Mouse (Mus musculus): Measurements from ENCODE around the gene Ahdc1. TPM values are rescaled to one million over a fixed set of nuclear protein-coding genes. Genes with fewer than 3 reads are reported as not detected.
"Not testable (repeated sequence)": the region's sequence is repeated elsewhere in the genome, so short reads cannot be mapped to it uniquely, and the experiment has no call there.

The Ahdc1 gene
- polyA plus RNA-seq, 1 experiment from 2014 or later = 10.5 TPM

DNA sequence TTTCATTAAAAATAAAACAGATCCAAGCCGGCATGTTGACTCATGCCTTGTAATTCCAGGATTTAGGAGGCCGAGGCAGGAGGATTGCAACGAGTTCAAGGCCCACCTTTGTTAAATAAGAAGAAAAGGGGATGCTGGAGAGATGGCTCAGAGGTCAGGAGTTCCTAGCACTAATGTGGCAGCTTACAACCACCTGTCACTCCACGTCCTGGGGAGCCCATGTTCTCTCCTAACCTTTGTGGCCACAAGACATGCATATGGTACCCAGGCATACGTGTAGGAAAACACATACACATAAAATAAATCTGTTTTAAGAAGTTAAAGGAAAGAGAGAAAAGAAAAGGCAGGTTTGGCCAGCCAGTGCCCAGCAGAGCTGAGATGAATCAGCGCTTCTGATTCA is 82.0 kb downstream of the Ahdc1 start:
- Histone ChIP-seq H3K9me3 (no peaks in the 10 kb centered on the region), H3K36me3 (no peaks in the 10 kb centered on the region), H3K9ac (no peak overlapping the region), H3K4me2 (replicated peaks) (no peak overlapping the region), H3K4me3 (no peak overlapping the region), H3K4me1 (peaks cover 57% of the 10 kb centered on the region), H3K27ac (no peak overlapping the region), H3K27me3 (replicated peaks) (no peaks in the 10 kb centered on the region; the same call in 1 of the 2 replicates)
- 61% methylated on average over 6 of the region's 6 CpGs for WGBS
- no peak for ATAC-seq (ENCODE audit: low FRiP score, low read depth)

DNA sequence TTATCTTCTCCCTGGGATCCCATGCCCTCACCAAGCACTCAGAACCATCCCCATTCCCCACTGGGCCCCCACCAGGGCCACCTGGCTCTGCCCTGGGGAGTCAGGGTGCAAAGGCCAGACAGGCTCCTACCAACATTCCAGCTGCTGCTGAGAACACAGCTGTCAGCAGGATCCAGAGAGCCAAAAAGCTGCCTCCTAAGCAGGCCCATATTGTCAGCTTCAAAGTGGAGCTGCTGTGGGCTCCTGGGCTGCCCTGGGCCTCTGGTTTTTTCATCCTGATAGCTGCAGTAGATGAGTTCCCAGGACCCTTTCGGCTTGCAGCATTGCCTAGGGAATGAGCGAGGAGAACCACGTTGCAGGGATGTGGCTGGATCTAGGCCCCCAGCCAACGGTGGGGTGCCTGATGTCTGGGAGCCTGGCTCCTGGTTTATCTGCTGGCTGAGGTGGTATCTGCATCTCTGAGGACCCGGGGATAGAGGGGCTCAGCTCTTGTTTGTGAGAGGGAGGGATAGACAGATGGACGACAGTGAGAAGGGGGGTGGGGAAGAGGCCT is 82.5 kb downstream of the Ahdc1 start:
- Histone ChIP-seq H3K27ac (no peak overlapping the region; the same call in 1 of the 2 replicates), H3K9me3 (no peaks in the 10 kb centered on the region), H3K27me3 (replicated peaks) (no peaks in the 10 kb centered on the region; the same call in 1 of the 2 replicates), H3K4me2 (replicated peaks) (0 out of 2 replicates have a peak overlapping the region, but pooled peaks have one; percentile 20), H3K36me3 (no peaks in the 10 kb centered on the region), H3K9ac (no peak overlapping the region), H3K4me1 (peaks cover 56% of the 10 kb centered on the region), H3K4me3 (no peak overlapping the region)
- 25% methylated on average over 6 of the region's 6 CpGs for WGBS
- no peak for ATAC-seq (ENCODE audit: low FRiP score, low read depth)

DNA sequence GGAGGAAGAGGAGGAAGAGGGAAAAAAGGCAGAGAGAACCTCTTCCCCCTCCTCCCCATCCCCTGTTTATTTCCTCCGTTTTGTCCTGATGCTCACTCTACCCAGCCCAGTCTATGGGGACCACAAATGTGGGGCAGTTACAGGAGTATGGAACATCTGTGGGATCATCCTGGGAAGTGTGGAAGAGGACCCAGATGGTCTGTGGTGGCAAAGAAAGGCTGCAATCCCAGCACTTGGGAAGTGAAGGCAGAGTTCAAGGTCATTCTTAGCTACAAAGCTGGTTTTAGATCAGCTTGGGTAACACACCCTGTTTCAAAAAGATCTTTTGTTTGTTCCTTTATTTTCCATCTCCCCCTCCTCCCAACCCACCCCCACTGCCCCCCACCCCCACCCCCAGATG is 83.2 kb downstream of the Ahdc1 start:
- H3K4me1 ChIP-seq = peaks cover 56% of the 10 kb centered on the region
- 38% methylated on average over 1 of the region's 1 CpGs for WGBS
- H3K27me3 ChIP-seq (replicated peaks) = no peaks in the 10 kb centered on the region; the same call in 1 of the 2 replicates
- H3K27ac ChIP-seq = peak overlapping the region; percentile 15; the same call in 1 of the 2 replicates
- peak overlapping the region; percentile 20; the same call in 1 of the 2 replicates for H3K4me2 ChIP-seq (replicated peaks)
- no peaks in the 10 kb centered on the region for H3K9me3 ChIP-seq
- H3K36me3 ChIP-seq = no peaks in the 10 kb centered on the region
- H3K9ac ChIP-seq = no peak overlapping the region
- ATAC-seq (ENCODE audit: low FRiP score, low read depth) = no peak
- no peak overlapping the region for H3K4me3 ChIP-seq

DNA sequence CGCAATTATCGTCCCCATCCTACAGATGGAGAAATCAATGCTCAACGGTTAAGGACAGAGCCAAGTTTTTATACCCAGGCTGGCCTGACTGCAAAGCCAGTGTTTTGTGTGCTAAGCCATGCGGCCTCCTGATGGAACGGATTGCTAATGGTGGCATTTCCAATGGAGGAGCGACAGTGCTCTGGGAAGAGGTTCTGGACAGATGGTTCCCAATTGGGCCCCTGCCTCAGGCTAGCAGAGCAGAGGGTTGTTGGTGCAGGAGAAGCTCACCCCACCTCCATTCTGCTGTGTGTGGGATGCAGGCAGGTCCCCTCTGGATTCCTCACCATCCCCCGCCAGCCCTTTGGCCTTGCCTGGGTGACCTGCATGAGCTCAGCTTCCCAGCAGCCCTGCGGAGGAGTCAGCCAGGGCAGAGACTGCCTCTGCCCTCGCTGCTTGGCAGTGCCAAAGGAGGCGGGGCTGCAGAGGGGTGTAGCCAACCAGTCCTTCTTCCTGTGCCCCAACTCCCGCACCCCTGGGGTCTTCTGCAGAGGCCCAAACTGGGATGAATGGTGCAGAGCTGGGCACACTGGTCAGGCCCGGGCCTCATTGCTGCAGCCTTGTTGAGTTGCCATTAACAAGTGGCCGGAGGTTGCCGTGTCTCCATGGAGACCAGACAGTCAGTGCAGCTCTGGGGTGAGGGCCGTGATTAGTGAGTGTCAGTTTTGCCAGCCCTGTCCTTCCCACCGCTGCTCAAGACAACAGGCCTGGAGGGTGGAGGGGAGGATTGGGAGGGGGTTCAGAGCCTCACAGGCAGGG is 84.1 kb downstream of the Ahdc1 start:
- Histone ChIP-seq H3K4me3 (peak overlapping the region; percentile 20; the same call in 1 of the 2 replicates), H3K27me3 (replicated peaks) (no peaks in the 10 kb centered on the region; the same call in 1 of the 2 replicates), H3K9ac (peak overlapping the region; percentile 17; the same call in 1 of the 2 replicates), H3K4me1 (peaks cover 51% of the 10 kb centered on the region), H3K36me3 (no peaks in the 10 kb centered on the region), H3K27ac (peak overlapping the region; percentile 33), H3K4me2 (replicated peaks) (peak overlapping the region; percentile 48), H3K9me3 (no peaks in the 10 kb centered on the region)
- WGBS = 25% methylated on average over 16 of the region's 16 CpGs
- ATAC-seq (ENCODE audit: low FRiP score, low read depth) = peak; percentile 76

DNA sequence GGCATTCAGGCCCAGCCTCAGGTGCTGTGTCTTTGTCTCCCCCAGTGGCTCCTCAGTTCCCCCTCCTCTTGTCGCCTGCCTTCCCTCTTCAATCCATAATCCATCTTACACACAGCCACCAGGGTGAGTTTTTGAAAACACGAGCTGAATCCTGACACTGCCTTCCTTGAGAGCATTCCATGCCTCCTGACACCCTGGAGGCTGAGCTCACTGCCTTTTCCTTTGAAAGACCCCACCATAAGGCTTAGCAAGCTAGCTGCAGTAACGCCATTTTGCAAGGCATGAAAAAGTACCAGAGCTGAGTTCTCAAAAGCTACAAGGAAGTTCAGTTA is 84.6 kb downstream of the Ahdc1 start:
- peak overlapping the region; percentile 33 for H3K27ac ChIP-seq
- H3K4me2 ChIP-seq (replicated peaks) = peak overlapping the region; percentile 48
- H3K9ac ChIP-seq = peak overlapping the region; percentile 17; the same call in 1 of the 2 replicates
- WGBS = 7% methylated on average over 3 of the region's 3 CpGs
- not testable (repeated sequence) for ATAC-seq (ENCODE audit: low FRiP score, low read depth); H3K36me3 ChIP-seq; H3K9me3 ChIP-seq; H3K27me3 ChIP-seq (replicated peaks)
- peak overlapping the region; percentile 20; the same call in 1 of the 2 replicates for H3K4me3 ChIP-seq
- H3K4me1 ChIP-seq = peaks cover 45% of the 10 kb centered on the region

DNA sequence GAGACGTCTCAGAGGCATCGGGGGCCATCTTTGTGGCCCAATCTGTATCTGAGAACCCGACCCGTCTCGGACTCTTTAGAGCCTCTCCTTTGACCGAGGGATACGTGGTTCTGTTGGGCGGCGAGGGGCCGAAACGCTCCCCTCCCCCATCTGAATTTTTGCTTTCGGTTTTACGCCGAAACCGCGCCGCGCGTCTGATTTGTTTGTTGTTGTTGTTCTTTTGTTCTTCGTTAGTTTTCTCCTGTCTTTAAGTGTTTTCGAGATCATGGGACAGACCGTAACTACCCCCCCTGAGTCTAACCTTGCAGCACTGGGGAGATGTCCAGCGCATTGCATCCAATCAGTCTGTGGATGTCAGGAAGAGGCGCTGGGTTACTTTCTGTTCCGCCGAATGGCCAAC is 85.6 kb downstream of the Ahdc1 start:
- not testable (repeated sequence) for H3K4me3 ChIP-seq; H3K9ac ChIP-seq; H3K9me3 ChIP-seq; H3K27ac ChIP-seq; H3K27me3 ChIP-seq (replicated peaks); H3K36me3 ChIP-seq; ATAC-seq (ENCODE audit: low FRiP score, low read depth)
- WGBS = under 1% methylated on average over 15 of the region's 26 CpGs
- H3K4me1 ChIP-seq = peaks cover 37% of the 10 kb centered on the region
- H3K4me2 ChIP-seq (replicated peaks) = 0 out of 2 replicates have a peak overlapping the region, but pooled peaks have one; percentile 34

DNA sequence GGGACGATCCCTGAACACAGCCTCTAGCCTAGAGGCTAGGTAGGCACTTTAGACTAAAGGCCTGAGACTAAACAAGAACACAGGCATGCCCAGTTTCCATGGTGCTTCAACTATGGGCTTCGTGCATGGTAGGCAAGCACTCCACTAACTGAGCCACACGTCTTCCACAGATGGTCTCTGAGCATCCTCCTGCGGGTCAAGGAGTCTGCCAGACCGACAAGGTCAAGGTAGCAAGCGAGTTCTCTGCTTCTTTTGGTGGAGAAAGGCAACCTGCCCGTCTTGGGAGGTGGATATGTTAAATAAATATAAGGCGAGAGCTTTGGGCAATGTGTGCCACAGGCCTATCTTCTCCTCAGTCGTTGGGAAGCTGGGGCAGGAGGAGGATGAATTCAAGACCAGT is 90.7 kb downstream of the Ahdc1 start:
- H3K36me3 ChIP-seq = no peaks in the 10 kb centered on the region
- no peak overlapping the region for H3K4me3 ChIP-seq
- ATAC-seq (ENCODE audit: low FRiP score, low read depth) = no peak
- no peak overlapping the region for H3K9ac ChIP-seq
- H3K27ac ChIP-seq = no peak overlapping the region
- WGBS = 82% methylated on average over 9 of the region's 9 CpGs
- no peaks in the 10 kb centered on the region for H3K9me3 ChIP-seq
- no peaks in the 10 kb centered on the region for H3K27me3 ChIP-seq (replicated peaks)
- 0 out of 2 replicates have a peak overlapping the region, but pooled peaks have one; percentile 9 for H3K4me2 ChIP-seq (replicated peaks)
- H3K4me1 ChIP-seq = 0 out of 2 replicates have a peak, but pooled peaks cover 6% of the 10 kb centered on the region

DNA sequence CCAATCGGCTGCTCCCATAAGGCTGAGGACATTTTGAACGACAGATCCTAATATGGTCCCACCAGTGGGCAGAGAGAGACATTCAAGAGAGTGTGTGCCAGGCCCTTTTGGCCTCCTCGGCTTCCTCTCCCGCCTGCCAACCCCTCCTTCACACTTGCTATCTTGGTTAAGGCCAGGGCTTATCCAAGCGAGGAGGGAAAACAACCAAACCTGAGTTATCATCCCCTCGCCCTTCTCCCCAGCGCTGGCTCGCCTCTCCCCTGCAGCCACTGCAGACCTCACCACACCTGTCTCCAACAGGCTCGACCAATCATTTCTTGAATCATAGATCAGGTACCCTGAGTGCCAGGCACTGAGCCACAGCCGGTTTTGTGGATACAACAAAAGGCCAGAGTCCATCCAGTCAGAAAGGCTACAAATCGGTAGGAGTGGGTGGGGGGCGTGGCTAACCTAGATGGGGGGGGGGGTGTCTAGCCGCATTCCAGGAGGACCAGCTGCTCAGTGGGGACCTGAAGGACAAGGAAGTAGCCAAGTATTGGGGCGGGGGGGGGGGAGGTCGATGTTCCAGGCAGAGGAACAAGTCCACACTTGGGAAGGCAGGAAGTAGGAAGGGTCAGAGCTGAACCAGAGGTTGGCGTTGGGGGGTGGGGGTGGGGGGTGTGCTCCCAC is 92.6 kb downstream of the Ahdc1 start:
- H3K4me3 ChIP-seq = no peak overlapping the region
- H3K27me3 ChIP-seq (replicated peaks) = no peaks in the 10 kb centered on the region
- WGBS = 32% methylated on average over 16 of the region's 16 CpGs
- no peaks in the 10 kb centered on the region for H3K9me3 ChIP-seq
- no peaks in the 10 kb centered on the region for H3K36me3 ChIP-seq
- H3K4me1 ChIP-seq = 0 out of 2 replicates have a peak, but pooled peaks cover 6% of the 10 kb centered on the region
- ATAC-seq (ENCODE audit: low FRiP score, low read depth) = no peak
- H3K4me2 ChIP-seq (replicated peaks) = no peak overlapping the region; the same call in 1 of the 2 replicates
- H3K27ac ChIP-seq = no peak overlapping the region
- H3K9ac ChIP-seq = no peak overlapping the region

DNA sequence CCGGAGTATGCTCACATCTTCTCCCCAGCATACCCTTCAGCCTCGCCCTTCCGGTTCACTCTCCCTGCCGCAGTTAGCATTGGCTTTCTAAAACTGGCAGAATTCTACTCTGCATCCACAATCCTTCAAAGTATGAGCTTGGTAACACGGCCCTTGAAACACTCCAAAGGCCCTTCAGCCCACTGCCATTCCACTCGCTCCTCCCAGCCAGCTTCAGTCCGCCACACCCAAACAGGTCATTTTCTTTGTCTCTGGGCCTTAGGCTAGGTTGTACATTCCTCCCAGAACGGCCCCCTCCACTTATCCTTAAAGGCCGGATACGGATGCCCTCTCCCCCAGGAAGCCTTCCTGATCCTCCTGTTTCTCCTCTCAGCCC is 93.1 kb downstream of the Ahdc1 start:
- H3K4me3 ChIP-seq = no peak overlapping the region
- H3K27ac ChIP-seq = no peak overlapping the region
- H3K4me1 ChIP-seq = 0 out of 2 replicates have a peak, but pooled peaks cover 6% of the 10 kb centered on the region
- H3K9ac ChIP-seq = no peak overlapping the region
- no peaks in the 10 kb centered on the region for H3K36me3 ChIP-seq
- no peaks in the 10 kb centered on the region for H3K27me3 ChIP-seq (replicated peaks)
- H3K9me3 ChIP-seq = no peaks in the 10 kb centered on the region
- no peak overlapping the region for H3K4me2 ChIP-seq (replicated peaks)
- WGBS = 35% methylated on average over 10 of the region's 10 CpGs
- no peak for ATAC-seq (ENCODE audit: low FRiP score, low read depth)

DNA sequence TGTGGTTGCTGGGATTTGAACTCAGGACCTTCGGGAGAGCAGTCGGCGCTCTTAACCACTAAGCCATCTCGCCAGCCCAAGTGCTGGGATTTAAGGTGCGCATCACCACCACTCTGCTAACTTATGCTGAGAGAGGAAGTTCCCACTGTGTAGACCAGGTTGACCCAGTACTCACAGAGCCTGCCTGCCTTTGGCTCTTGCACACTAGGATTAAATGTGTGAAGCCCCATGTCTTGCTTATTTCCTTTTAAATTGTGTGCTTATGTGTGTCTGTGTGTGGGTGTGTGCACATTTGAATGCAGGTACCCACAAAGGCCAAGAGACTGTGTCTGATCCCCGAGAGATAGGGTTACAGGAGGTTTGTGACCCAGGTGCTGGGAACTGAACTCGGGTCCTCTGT is 95.6 kb downstream of the Ahdc1 start:
- WGBS = 94% methylated on average over 7 of the region's 7 CpGs

DNA sequence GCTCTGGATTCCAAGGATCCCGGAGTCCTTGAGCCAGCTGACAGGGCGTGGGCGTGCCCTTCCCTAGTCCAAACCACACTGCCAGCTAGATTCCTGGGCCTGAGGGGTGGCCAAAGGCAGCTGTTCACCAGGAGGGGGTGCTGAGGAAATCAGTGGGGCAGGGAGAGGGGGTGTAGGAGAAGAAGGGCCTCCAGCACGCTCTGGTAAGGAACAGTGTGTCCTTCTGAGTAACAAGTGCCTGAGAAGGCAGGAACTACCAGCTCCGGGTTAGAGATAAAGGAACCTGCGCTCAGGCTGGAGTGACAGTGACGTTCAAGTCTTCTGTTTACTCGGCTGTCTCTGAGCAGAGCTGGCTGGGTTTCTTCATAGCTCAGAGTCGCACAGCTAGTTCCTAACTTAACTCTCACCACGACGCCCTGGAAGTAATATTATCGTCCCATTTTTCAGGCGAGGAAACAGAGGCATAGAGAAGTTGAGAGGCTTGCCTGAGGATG is 96.8 kb downstream of the Ahdc1 start:
- Histone ChIP-seq H3K9me3 (no peaks in the 10 kb centered on the region), H3K4me1 (0 out of 2 replicates have a peak, but pooled peaks cover 6% of the 10 kb centered on the region), H3K27ac (no peak overlapping the region), H3K9ac (no peak overlapping the region), H3K4me3 (no peak overlapping the region), H3K36me3 (no peaks in the 10 kb centered on the region), H3K27me3 (replicated peaks) (no peaks in the 10 kb centered on the region), H3K4me2 (replicated peaks) (no peak overlapping the region)
- 63% methylated on average over 13 of the region's 13 CpGs for WGBS
- ATAC-seq (ENCODE audit: low FRiP score, low read depth) = no peak

More for the DNA sequence above, 95.6 kb downstream of the Ahdc1 start:
- Histone ChIP-seq H3K27ac (no peak overlapping the region), H3K9me3 (no peaks in the 10 kb centered on the region), H3K9ac (no peak overlapping the region), H3K4me1 (0 out of 2 replicates have a peak, but pooled peaks cover 6% of the 10 kb centered on the region), H3K4me3 (no peak overlapping the region), H3K27me3 (replicated peaks) (no peaks in the 10 kb centered on the region), H3K4me2 (replicated peaks) (no peak overlapping the region), H3K36me3 (no peaks in the 10 kb centered on the region)
- no peak for ATAC-seq (ENCODE audit: low FRiP score, low read depth)

All from neural tube, embryonic 12.5 days (tissue).